Mouse (Mus musculus) heart, embryonic 14.5 days (tissue): Measurements from ENCODE around the gene Usp9y. TPM values are rescaled to one million over a fixed set of nuclear protein-coding genes. Genes with fewer than 3 reads are reported as not detected.

ENCODE experiments used
- ATAC-seq: fragments of 200-750 bp; cut with Nextera tagmentation; 2 replicates; pipeline ENCODE4 v1.8.0; 2017; ENCODE audit warnings: low read depth, moderate TSS enrichment; ENCODE audit not compliant: insufficient number of reproducible peaks, insufficient read depth, low FRiP score
- H3K27ac ChIP-seq, 2 experiments: fragments of 200-500 bp in 1 of 2; fragments of 300-500 bp in 1 of 2; sonication (generic) in 1 of 2; replicated peaks in 1 of 2; 2 replicates each; pipeline ENCODE4 v1.5.1; 2012 to 2014; ENCODE audit warnings: low read depth in 2 of 2, low read length in 2 of 2, control low read depth in 1 of 2, mild to moderate bottlenecking in 1 of 2, mixed read lengths in 1 of 2; ENCODE audit not compliant: control insufficient read depth in 1 of 2, insufficient read depth in 1 of 2
- H3K27me3 ChIP-seq: fragments of 300-500 bp; sonication (generic); 2 replicates; pipeline ENCODE4 v1.6.1; 2014; ENCODE audit warnings: mild to moderate bottlenecking, low read length, control low read depth; ENCODE audit not compliant: control insufficient read depth, insufficient read depth
- H3K36me3 ChIP-seq: fragments of 300-500 bp; sonication (generic); 2 replicates; pipeline ENCODE4 v1.6.1; 2014; ENCODE audit warnings: mild to moderate bottlenecking, control low read depth, low read length, mixed read lengths; ENCODE audit not compliant: control insufficient read depth, insufficient read depth
- H3K4me1 ChIP-seq, 2 experiments: fragments of 200-500 bp in 1 of 2; fragments of 300-500 bp in 1 of 2; sonication (generic) in 1 of 2; 2 replicates each; pipeline ENCODE4 v1.6.1; 2012 to 2014; ENCODE audit warnings: low read length in 2 of 2, control low read depth in 1 of 2, mixed read lengths in 1 of 2; ENCODE audit not compliant: control insufficient read depth in 2 of 2, insufficient read depth in 2 of 2
- H3K4me2 ChIP-seq: fragments of 300-500 bp; sonication (generic); 2 replicates; pipeline ENCODE4 v1.6.1; 2014; ENCODE audit warnings: mild to moderate bottlenecking, low read length
- H3K4me3 ChIP-seq, 2 experiments: fragments of 200-500 bp in 1 of 2; fragments of 300-500 bp in 1 of 2; sonication (generic) in 1 of 2; 2 replicates each; pipeline ENCODE4 v1.5.1; 2012 to 2014; ENCODE audit warnings: low read length in 2 of 2, mild to moderate bottlenecking in 2 of 2, control low read depth in 1 of 2, low read depth in 1 of 2, moderate library complexity in 1 of 2; ENCODE audit not compliant: control insufficient read depth in 1 of 2, insufficient read depth in 1 of 2
- H3K9ac ChIP-seq: fragments of 300-500 bp; sonication (generic); 2 replicates; pipeline ENCODE4 v1.6.1; 2014; ENCODE audit warnings: mild to moderate bottlenecking, low read length
- H3K9me3 ChIP-seq: fragments of 300-500 bp; sonication (generic); 2 replicates; pipeline ENCODE4 v1.6.1; 2016; ENCODE audit warnings: low read length, control low read depth; ENCODE audit not compliant: control insufficient read depth
- WGBS: fragments of 180-500 bp; shearing (Covaris S2); extraction: QIAGEN DNeasy Blood & Tissue Kit; methylation state at CpG from one replicate; pipeline ENCODE4 v1.1.7; 2014; 5-methylcytosine and 5-hydroxymethylcytosine counted together
- polyA plus RNA-seq: library from polyadenylated mRNA; unstranded; fragments of >200 nt; fragmentation: Nextera tagmentation; extraction: Ambion mirVana; gene quantifications from 2 replicates; pipeline ENCODE4 v1.2.1, GENCODE M21; 2014

Usp9y gene
- polyA plus RNA-seq: not detected in 2 replicates

- no peak within 1 kb of the TSS for H3K4me2 ChIP-seq
- H3K36me3 ChIP-seq: no peaks in the 10 kb centered on the region
- no peaks in the 10 kb centered on the region for H3K4me1 ChIP-seq
- no peak within 1 kb of the TSS for H3K27ac ChIP-seq
- WGBS: 84% methylated on average over 12 of the region's 13 CpGs
- H3K27me3 ChIP-seq: no peaks in the 10 kb centered on the region
- H3K9ac ChIP-seq: no peak within 1 kb of the TSS
- no peak for ATAC-seq
- H3K4me3 ChIP-seq: no peak within 1 kb of the TSS
- no peaks in the 10 kb centered on the region for H3K9me3 ChIP-seq
Measured at GRCm38 (mm10) chrY:1459682-1460081, at the start of gene Usp9y. Gene Usp9y (minus strand): TSS chrY:1459782.

GRCm38 (mm10) chrY:1293708-1294107 lies 165.9 kb downstream of the Usp9y start:
- Histone ChIP-seq H3K4me3 (no peak overlapping the region), H3K27ac (no peak overlapping the region), H3K27me3 (no peaks in the 10 kb centered on the region), H3K9ac (no peak overlapping the region), H3K4me2 (no peak overlapping the region), H3K36me3 (no peaks in the 10 kb centered on the region), H3K4me1 (no peaks in the 10 kb centered on the region), H3K9me3 (no peaks in the 10 kb centered on the region)
- no peak for ATAC-seq

- no peaks in the 10 kb centered on the region for H3K9me3 ChIP-seq
- H3K4me2 ChIP-seq: peak within 1 kb of the TSS; percentile 50
- 7% methylated on average over 23 of the region's 31 CpGs for WGBS
- H3K27me3 ChIP-seq: no peaks in the 10 kb centered on the region
- H3K27ac ChIP-seq: peak within 1 kb of the TSS; percentile 69 to 81; a peak in 3 of 4 replicates
- H3K4me3 ChIP-seq: peak within 1 kb of the TSS; percentile 45
- H3K4me1 ChIP-seq: no peaks in the 10 kb centered on the region
- no peaks in the 10 kb centered on the region; the same call in 1 of the 2 replicates for H3K36me3 ChIP-seq
- no peak for ATAC-seq
- peak within 1 kb of the TSS; percentile 67 for H3K9ac ChIP-seq
Measured at GRCm38 (mm10) chrY:1286171-1286795, 173.3 kb downstream of the Usp9y start, which contains the start of gene Ddx3y. Gene Ddx3y (minus strand): TSS chrY:1286629.

- Histone ChIP-seq H3K27me3 (no peaks in the 10 kb centered on the region), H3K4me3 (peak overlapping the region; percentile 45), H3K4me1 (no peaks in the 10 kb centered on the region), H3K27ac (peak overlapping the region; percentile 69 to 81; a peak in 3 of 4 replicates), H3K9me3 (no peaks in the 10 kb centered on the region), H3K4me2 (peak overlapping the region; percentile 50), H3K9ac (peak overlapping the region; percentile 67), H3K36me3 (no peaks in the 10 kb centered on the region; the same call in 1 of the 2 replicates)
- 10% methylated on average over 7 of the region's 12 CpGs for WGBS
- ATAC-seq: no peak
Measured at GRCm38 (mm10) chrY:1285735-1286134, 173.8 kb downstream of the Usp9y start.

Other genes starting within 250 kb of the Usp9y start
- gene Uty, start 214.0 kb downstream of the Usp9y start, polyA plus RNA-seq: 21.1 TPM in 1 of 2 replicates, not detected in the other
- 35.2 TPM in 1 of 2 replicates, not detected in the other for gene Ddx3y, start 173.2 kb downstream of the Usp9y start, polyA plus RNA-seq